Mouse (Mus musculus) gastrocnemius, postnatal 14 days (tissue): ENCODE data around the gene Prr22. TPM values are rescaled to one million over a fixed set of nuclear protein-coding genes. Genes with fewer than 3 reads are reported as not detected.

Experiments
- DNase-seq: peaks from one replicate; pipeline ENCODE4 v3.0.0; 2021; ENCODE audit warnings: mixed read lengths
- intact Hi-C: fragments of 180-260 bp; cut with DNase I; formaldehyde crosslinking; loops from one replicate; pipeline ENCODE4 v1.15.1; 2025; ENCODE audit warnings: low total_unique reads
- long read RNA-seq, 2 experiments: library from polyadenylated mRNA; stranded (forward); transcript quantifications; one replicate each; pipeline ENCODE4 v2.0.0; 2021
- total RNA-seq, 2 experiments: library from RNA; stranded (reverse); gene quantifications; 2 replicates each; pipeline ENCODE4 v1.2.3; 2021

The Prr22 gene
- under 1 TPM in 1 of 2 experiments, not detected in 1; 0.14 TPM for total RNA-seq
- long read RNA-seq, experiment 1, result 0 reads
- long read RNA-seq, experiment 2, result 0 reads

DNA sequence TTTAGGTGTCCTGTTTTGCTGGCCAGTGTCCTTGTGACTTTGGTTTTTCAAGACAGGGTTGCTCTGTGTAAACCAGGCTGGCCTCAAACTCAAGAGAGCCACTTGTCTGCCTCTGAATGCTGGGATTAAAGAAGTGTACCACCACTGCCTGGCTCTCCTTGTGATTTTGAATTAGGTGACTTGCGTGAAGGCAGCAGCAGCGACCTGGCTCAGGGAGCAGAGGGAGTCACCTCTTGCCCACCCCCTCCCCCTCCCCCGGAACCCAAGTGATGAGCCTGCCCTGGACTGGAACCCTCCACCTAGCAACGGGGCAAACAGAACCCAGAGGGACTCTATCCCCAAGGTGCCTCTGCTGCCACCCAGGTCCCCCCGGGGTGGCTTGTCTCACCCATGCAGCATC lies at the start of gene Prr22:
Gene Prr22, plus strand, starts transcription at position 301 of the 400 bp plus-strand sequence.
- intact Hi-C loops, result no loop called here
- no peak for DNase-seq

DNA sequence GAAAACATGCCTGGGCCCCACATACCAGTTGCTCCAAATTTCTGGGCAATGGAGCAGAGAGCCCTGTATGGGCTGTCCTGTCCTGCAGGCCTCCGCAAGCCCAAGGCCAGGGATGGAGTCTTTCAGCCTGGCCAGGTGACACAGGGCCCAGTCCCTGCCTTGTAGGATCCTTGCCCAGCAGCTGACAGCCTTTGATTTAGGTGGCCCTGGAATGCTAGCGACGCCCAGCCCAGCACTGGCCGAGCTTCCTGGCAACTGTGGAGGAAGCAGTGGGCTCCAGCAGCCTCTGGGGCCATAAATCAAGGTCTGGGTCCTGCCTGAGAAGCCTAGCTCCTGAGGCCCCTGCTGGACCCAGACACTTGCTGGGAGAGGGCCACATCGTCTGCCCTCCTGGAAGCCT lies 47.6 kb upstream of the Prr22 start:
- intact Hi-C loops, result loop anchor here (5.0 kb wide), 1 partner anchor 35 kb away; the partner anchor contains the start of gene Nrtn
- peak; percentile 73 for DNase-seq

- intact Hi-C loops, result loop anchor here (5.0 kb wide), 1 partner anchor 34 kb away; the partner anchor contains the start of gene Nrtn
- no peak for DNase-seq
Observed at GRCm38 (mm10) chr17:56723419-56724161, 46.5 kb upstream of the Prr22 start.

DNA sequence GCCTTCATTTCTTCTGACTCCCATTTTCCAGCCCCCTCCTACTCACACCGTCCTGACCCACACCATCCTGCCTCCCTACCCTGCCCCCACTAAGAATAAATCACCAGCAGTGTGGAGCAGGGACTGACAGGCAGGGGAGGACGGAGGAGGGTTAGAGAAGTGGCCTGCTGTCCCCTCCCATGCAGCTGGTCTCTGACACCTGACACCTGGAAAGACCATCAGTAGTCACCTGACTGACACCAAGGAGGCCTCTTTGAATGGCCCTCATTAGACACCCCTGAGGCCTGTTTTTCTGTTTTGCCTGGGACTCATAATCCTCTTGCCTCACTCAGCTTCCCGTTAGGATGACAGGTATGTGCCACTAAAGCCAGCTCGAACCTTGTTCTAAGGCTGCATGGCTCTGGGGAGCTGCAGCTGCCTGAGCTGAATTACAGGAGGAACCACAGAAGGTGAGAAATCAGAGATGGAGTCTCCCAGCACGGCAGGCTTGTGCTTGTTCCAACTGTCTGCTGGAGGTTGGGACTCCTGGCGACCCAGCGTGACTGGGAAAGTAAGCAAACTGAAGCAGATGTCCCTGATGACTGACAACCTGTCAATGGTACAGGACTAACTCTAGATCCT lies 42.9 kb upstream of the Prr22 start:
- DNase-seq, result no peak
- intact Hi-C loops, result no loop called here

DNA sequence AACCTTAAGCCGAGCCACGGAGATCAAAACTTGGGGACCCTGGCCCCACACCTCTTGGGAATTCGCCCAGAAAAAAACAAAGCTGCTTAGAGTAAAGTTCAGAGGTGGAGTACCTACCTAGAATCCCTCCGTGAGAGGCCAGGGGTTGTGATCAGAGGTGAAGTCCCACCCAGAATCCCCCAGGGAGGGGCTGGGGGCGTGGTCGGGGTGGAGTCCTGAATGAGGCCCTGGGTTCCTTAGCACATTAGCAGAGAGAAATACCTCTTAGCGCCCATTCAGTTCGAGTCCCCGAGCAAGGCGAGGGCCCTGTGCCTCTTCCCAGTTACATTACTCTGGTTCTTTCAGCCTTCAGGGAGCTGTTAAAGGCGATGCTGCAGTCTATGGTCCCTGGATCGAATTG lies 42.4 kb upstream of the Prr22 start:
- no peak for DNase-seq
- intact Hi-C loops, result no loop called here

- peak; percentile 37 for DNase-seq
- intact Hi-C loops, result no loop called here
Observed at GRCm38 (mm10) chr17:56728117-56728516, 41.9 kb upstream of the Prr22 start.

DNA sequence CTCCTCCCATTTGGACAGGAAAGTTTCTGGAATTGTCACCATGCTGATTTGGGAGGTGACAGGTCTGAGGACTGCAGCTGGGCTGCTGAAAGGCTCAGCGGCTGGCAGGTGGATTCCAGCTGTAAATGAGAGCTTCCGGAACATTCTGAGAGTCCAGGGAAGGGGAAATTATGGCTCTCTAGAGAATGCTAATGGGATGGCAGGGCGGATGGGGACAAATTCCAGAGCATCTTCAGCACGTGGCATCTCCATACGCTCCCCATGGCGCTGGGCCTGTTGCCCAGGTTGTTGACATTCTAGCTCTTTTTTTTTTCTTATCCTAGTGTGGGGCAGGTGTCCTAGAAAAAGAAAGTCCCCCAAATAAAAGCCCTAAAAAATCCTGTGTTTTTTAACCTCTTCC lies 40.9 kb upstream of the Prr22 start:
- intact Hi-C loops, result no loop called here
- DNase-seq, result no peak

- intact Hi-C loops, result no loop called here
- no peak for DNase-seq
Observed at GRCm38 (mm10) chr17:56729656-56730055, 40.4 kb upstream of the Prr22 start.

DNA sequence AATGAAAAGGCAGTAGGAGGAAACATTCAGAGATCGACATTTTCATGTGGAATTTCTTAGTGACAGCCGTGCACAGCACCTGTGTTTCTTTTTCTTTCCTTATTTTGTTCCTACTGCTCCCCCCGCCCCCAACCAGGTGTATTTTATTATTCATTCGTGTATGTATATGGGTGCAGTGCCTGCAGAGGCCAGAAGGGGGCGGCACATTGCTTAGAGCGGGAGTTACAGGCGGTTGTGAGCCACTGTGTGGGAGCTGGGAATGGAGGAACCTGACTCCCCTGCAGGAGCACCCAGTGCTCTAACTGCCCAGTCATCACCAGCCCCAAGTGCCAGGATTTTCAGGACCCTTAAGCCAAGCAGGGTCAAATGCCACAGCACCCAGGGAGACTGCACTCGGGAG lies 33.5 kb upstream of the Prr22 start:
- DNase-seq, result no peak
- intact Hi-C loops, result no loop called here

GRCm38 (mm10) chr17:56738221-56738620 lies 31.8 kb upstream of the Prr22 start:
- intact Hi-C loops, result no loop called here
- no peak for DNase-seq

GRCm38 (mm10) chr17:56740118-56740787 lies 29.8 kb upstream of the Prr22 start:
- intact Hi-C loops, result no loop called here
- DNase-seq, result no peak

- intact Hi-C loops, result no loop called here
- DNase-seq, result no peak
Observed at GRCm38 (mm10) chr17:56740788-56741160, 29.3 kb upstream of the Prr22 start.

DNA sequence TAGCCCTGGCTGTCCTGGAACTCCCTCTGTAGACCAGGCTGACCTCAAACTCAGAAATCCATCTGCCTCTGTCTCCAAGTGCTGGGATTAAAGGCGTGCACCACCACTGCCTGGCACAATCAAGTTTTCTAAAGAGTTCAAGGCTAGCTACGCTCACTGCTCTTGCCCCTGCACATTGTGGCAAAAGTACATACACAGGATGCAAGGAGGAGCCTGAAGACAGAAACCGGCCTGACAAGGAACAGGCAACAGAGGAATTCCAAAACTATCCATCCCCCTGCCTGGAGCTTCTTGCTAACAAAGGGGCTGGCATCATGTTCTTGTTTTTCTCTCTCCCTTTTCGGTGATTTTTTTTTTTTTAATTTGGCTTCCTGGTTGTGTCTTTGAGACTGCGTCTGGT lies 25.9 kb upstream of the Prr22 start:
- no peak for DNase-seq
- intact Hi-C loops, result no loop called here

DNA sequence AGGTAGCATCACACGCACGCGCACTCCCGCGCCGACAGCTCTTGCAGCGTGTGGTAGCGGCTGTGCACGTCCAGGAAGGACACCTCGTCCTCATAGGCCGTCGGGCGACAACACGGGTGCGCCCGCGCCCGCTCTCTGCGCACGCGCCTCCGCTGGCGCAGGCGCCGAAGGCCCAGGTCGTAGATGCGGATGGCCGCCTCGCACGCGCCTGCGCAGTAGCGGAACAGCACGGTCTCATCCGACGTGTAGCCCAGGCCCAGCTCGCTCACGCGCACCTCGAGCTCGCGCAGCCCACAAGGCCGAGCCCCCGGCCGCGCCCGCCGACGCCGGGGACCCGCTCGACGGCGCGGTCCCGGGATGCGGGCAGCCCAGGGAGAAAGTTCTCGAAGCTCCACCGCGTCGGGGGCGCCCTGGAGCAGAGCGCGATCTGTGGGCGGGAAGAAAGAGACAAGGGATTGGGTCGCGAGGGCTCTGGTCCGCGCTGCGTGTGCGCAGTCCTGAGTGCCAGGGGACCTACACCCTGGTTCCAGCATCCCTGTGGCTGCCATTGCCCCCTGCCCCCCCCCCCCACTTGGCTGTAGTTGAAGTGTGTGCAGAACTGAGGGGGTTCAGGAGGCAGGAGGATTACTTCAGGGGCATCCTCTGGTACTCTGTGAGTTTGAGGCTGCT lies 18.5 kb upstream of the Prr22 start:
- intact Hi-C loops, result no loop called here
- DNase-seq, result no peak

GRCm38 (mm10) chr17:56753452-56753851 lies 16.6 kb upstream of the Prr22 start:
- intact Hi-C loops, result no loop called here
- no peak for DNase-seq

DNA sequence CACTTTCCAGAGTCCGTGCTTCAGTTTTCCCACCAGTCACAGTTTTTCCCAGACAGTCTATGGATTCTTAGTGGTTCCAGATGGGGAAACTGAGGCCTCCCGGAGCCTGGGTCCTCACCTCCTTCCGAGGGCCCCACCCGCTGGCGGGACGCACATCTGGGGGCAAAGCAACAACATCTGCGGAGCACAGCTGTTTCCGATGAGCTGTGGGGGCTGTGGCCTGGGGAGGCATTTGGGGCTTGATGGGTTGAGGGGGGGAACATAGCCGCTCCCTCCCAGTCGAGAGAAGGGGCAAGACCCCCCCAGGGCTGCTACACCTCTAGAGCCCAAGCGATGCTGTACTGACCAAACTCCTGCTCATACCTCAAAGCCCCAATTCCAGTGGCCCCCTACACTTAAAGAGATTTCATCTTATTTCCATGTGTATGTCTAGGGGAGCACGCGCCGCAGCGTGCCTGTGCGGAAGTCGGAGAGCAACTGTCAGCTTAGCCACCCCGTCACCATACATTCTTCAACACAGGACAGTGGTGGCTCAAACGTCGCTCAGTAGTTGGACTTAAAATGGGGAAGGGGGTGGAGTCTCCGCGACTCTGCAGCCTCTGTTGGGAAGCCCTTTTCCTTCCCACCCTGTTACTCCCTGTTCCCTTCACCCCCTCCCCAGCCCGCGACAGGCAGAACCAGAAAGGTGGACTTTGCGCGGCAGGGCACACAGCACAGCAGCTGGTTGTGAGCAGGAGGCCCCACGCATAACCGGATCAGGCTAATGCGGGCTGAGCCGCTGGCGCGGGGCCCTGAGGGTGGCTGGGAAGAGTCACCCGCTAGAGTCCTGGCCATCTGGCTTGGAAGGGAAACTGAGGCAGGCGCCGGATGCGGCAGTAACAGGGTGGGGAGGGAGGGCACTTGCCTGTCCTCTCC lies 15.5 kb upstream of the Prr22 start:
- no peak for DNase-seq
- intact Hi-C loops, result loop anchor here (5.0 kb wide), 1 partner anchor 32 kb away; no protein-coding TSS in a partner anchor

GRCm38 (mm10) chr17:56756703-56757399 lies 13.2 kb upstream of the Prr22 start:
- no peak for DNase-seq
- intact Hi-C loops, result loop anchor here (5.0 kb wide), 1 partner anchor 35 kb away; no protein-coding TSS in a partner anchor

DNA sequence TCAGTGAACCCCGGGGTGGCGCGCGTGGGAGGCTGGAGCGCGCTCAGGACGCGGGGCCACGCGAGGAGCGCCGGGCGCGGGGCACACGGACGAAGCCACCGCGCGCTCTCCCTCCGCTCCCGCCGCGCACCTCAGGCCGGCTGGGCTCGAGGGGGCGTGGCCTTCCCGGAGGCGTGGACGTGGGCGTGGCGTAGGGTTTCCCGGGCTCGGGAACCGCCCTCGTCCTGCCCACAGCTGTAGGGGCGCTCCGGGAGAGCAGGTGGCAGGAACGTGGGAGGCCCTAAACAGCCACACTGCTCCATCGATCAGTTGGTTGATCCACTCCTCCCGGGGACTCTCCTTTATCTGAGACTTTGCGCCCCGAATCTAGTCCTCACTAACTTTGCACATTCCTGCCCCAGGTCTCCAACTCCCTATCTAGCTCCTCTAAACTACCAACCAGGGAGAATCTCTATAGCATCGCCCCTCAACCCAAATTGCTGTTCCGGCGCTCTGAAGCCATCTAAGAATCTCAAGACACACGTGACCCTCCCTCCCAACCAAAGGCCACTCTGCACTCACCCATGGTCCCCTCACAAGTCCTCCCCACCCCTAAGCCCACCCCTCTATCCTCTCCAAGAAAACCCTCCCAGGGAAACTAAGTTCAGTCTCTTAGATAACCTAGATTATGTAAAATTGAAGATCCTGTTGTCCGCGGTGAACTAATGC lies 12.5 kb upstream of the Prr22 start, which contains the start of gene Nrtn:
Gene Nrtn, minus strand, starts transcription at position 115 of the 708 bp plus-strand sequence.
- peak; percentile 82 for DNase-seq
- intact Hi-C loops, result loop anchor here (5.0 kb wide), 1 partner anchor 35 kb away; no protein-coding TSS in a partner anchor
